Mouse (Mus musculus): ENCODE measurements at regions not wholly inside any gene's neighbourhood (a gene's known extent, or its start where the extent isn't known, plus 50 kb on each side); places are given as distances from the start of the nearest gene placed in this dataset.

DNA sequence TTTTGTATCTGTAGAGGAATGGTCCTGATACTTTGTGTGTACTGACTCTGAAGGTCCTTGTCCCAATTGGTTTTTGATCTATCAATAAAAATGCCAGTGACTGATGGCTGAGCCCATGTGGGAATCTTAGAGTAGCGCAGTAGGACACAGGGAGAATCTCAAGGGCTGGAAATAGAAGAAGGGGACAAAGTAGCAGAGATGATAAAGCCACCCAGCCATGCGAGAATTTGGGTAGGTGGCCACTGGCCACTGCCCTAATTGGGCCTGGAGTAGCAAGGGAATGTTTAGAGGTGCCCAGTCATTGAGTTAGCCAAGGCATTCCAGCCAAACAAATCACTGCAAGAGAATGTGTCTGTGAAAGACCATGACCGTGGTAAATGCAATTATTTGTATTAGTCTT is 414.8 kb upstream of the Ercc4 start:
- no peak for TF ChIP-seq EP300 (IDR thresholded peaks at IDR 0.05; ENCODE audit: low read depth)
- no peak for TF ChIP-seq CTCF (IDR thresholded peaks at IDR 0.05; ENCODE audit: low read depth)

Measured in heart, postnatal 0 days (tissue).